Mouse (Mus musculus) c-Kit-negative CD71-positive TER-119-positive erythroid progenitor cells, embryonic 14.5 days (primary cell): ENCODE results near the gene Ebf3.

Experiments used
- DNase-seq: peaks from one replicate; pipeline ENCODE4 v3.0.0-alpha.2; 2013; ENCODE audit warnings: low read depth, low spot score

The Ebf3 gene

DNA sequence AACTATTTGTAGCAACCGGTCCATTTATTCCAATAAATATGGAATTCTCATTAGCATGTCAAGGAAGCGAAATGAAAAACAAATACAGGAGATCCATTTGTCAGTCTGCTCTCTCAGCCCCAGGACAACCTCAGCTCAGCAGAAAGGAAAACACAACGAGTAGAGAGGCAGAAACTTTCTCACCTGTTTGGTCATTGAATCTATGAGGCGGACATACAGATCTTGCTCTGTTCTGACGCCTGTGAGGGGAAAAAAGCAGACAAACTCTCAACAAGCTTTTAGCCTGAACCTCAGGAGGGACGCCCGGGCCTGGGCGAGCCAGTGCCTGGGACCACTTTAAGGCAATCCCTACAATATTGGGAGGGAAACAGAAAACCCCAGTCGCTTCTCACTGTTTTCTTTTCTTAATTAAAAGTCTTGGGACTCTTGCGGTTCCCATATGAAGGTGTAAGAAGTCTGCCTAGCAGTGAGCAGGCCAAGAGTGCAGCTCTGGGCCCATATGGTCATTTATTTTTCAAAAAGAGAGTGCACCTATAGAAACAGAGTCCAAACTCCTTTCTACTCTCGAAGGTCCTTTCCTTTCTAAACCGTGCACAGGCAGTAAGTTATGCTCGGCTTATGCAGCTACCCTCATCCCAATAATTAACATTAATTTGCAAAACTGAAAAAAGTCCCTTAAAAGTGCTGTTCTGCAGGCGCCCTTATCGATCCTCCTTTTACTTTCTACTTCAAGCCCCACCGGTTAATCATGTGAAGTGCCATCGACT, 1.9 kb downstream of the Ebf3 start:
- DNase-seq = no peak

DNA sequence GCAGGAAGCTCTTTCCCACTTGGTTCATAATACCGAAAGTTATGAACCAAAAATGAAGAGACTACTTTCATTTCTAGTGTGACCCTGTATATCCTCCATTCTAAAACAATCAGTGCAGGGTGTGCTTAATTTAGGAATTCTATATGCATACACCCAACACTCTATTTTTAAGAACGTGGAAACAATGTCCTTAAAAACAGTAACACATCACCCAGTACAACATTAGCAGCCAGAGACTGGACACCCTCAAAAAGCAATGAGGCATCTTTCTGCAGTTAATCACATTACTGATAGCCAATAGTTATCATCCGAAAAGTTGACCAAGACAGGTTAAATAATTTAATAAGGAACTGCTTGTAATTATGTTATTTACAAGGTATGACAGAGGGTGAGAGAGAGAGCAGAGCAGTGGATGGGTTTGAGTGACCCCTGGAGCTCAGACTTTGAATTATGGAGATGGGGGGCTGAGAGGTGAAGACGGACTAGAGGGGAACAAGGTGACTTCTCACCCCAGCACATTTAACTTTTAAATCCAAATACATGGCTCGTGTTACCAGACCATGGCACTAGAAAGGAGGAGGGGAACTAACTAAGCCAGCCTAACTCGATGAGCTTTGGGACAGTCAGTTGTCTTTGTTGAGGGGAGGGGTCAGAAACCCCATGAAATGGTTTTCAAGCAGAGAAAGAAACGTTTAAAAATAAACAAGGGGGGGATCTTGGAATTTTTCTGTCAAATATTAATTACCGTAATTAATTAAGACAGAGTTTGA, 2.7 kb downstream of the Ebf3 start:
- DNase-seq = no peak

DNA sequence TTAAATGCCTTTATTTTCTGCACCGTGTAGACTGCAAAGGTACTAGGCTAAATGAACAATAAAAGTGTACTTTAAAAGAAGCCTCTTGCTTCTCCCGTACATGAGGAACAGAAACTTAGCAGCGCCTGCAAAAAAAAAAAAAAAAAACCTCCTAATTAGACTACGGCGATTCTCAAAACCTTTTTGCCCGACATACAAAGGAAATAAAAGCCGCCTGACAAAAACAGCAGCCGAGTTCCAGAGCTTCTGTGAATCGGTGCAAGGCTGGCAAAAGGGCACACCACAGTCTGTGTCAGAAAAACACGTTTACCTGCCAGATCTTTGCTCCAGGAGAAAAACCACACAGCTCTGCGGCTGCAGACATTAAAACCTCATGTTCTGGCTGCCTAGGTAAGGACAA, 3.4 kb downstream of the Ebf3 start:
- DNase-seq = no peak

DNA sequence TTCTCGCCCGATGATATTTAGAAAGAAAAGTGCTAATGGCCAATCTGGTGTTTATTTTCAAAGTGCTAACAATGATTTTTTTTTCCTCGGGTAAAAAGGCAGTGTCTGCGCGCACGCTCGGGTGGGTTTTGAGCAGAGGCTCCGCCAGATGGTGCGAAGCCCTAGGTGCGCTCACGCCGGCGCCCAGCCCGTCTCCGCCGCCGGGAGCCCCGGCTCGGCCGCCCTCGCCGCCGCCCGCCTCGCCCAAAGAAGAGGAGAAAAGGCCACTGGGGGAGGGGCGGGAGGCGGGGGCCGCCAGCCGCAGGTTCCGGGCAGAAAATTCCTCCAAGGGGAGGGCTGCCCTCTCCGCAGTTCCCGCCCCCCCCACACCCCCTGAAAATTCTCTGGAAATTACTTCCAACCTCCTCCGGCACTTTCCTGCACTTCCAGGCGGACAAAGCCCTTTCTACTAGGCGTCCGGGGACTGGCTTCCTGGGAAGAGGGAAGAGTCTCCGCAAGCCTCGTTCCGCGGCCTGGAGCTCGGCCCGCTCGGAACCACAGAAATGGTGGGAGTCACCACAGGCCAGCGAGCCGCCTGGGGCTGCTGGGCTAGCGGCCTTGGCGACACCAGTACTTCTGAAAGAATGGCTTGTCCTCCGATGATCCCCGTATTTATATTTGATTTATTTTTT, 4.0 kb downstream of the Ebf3 start:
- no peak for DNase-seq

DNA sequence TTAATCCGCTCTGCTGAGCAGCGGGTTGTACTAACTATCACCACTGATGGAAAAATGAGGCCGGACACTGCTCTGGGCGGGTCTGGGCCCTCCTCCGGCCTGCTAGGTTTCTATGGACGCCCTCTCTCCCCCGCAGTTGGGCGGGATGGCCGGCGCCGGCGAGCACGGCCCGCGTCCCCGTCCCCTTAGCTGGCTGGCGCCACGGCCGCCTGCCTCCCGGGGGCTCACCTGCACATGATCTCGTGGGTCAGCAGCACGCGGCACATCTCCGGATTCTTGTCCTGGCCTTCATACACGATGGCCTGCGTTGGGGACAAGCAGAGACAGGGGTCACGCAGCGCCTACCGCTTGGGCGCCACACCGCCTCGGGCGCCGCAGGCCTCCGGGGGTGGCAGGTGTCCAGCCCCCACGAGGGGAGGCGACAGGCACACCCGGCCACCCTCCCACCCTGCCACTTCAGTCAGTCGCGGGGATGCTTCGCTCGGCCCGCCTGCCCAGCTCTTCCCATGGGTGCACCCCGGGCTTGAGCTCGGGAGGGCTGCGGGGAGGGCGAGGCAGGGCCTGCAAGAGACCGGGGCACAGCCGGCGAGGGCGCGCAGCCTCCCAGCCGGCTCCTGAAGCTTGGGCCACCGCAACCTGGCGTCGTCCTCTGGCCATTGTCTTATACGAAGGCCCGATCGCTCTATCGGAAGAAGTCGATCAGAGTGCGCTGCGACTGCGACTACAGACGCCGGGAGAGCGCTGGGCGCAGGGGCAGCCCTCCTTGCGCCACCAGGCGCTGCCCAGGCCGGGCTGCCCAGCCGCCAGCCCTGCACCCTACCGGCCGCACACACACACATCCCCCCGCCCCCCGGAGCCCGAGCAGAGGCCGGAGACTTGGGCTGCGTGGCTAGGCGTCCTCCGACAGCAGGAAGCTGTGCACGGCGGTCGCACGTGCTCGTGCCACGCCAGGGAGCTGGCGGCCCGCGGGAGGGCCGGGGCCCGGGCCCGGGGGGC, 4.9 kb downstream of the Ebf3 start:
- DNase-seq = no peak

DNA sequence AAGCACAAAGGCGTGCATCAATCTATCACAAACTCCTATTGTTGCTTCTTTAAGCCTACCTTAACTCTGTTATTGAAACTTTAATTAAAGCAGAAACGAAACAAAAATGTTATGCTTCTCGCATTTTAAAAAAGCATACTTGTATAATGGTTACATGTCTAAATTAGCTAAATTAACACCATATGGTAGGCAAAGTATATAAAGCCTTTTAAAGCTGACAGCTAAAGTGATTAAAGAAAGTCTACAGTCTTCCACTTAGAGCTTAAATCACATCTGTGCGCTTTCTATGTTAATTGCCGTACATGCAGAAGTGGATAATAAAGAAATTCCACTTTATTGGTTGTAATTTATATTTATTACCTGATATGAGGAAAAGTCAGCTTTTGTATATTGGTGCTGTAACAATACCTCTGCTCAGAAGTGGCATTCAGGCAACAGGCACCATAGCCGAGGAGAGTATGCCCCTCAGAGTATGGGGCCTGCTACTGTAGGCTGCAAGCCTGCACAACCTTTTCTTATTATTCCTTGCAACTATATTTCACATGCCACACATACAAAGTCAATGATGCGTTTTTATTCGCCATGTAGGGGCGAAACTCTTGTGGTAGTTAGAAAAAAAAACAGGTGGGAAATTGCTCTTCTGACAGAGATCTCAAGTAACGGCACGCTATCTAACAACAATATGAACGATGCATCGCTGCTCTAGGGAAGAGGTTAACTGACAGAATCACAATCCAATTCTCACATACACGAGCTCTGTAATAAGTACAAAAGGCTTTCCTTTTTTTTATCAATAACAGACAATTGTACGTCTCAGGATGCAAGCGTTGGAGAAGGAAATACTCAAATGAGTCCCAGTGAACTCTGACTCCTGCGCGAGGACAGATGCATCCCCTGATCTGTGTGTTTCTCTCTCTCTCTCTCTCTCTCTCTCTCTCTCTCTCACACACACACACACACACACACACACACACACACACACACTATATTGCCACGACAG, 5.9 kb downstream of the Ebf3 start:
- no peak for DNase-seq

DNA sequence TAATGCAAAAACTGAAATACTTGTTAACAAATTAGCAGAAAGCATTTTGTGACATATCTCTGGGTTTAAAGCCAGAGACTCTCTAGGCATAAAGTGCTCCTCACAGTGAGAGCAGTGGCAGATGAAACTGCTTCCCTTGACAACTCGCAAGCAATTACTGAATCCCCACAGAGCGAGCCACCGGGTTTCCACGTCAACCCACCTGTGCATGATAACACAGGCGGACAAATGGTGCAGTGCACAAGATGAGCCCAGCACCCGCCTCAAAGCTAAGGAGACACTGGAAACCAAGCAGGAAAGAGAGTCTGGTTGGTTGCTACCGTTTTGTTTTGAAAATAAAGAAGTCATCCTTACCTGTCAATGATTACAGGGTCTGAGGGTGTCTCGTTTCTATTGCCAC, 7.1 kb downstream of the Ebf3 start:
- DNase-seq = no peak

DNA sequence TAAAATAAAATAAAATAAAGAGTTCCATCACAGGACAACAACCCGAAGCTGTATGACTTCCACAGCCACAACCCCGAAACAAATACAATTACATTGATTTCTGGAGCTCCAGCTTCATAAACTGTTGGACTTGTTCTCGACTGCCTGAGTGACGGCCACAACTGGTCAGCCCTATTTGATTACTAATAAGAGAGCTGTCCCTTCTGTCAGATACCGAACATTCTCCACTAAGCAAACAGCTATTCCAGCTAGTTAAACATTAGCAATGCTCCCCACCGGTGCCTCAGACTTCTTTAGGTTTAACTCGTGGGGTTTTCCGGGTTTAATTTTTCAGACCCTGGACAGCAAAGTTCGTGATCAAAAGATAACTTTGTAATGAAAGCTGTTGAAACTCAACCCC, 8.1 kb downstream of the Ebf3 start:
- DNase-seq = no peak

DNA sequence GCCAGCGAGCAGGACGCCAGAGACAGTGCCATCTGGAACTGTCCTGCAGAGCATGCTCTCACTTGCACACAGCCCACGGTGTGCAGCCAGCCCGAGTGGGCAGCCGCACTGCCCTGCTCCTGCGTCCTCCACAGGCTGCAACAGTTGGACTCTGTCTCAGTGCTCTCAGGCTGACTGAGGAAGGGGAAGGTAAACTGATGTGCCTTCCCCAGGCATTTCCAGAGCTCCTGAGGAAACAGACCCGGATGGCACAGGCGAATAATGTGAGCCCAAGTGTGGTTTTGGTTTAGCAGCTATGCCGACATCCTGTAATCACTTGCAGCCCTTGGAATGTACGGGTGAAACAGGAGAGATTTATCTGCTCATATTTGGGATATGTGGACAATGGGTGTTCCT, 10.5 kb downstream of the Ebf3 start:
- DNase-seq = no peak

DNA sequence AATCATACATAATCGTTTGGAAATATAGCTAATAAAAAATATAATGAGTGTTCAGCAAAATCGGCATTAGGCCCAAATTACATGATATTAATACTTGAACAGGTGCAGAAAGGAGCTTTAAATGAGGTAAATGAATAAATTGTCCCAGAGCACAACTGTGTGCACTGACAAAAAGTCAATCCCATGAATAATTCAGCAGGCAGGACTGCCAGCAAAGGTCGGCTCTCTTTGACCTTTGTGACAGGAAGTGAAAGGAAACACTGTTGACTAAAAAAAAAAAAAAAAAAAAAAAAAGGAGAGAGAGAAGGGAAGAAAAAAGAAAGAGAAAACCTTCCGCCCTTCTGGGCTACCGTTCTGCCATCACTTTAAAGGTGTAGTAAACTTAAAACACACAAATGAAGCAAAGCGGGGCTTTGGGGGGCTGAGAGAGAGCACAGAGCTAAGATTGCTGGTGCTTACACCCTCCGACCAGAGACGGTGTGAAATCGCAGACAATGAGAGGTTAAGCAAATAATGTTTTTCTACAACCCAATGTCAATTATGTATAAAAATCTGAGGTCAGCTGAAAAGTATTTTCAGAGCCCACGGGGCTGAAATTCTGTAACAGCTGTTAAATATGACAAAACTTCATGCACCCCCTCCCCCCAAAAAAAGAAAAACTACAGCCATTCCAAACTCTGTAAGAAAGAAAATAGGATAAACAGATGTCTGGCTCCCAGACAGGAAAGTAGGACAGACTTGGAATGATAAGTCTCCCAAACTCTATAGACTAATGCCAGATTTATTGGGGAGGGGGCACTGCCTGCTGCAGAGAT, 11.1 kb downstream of the Ebf3 start:
- no peak for DNase-seq

DNA sequence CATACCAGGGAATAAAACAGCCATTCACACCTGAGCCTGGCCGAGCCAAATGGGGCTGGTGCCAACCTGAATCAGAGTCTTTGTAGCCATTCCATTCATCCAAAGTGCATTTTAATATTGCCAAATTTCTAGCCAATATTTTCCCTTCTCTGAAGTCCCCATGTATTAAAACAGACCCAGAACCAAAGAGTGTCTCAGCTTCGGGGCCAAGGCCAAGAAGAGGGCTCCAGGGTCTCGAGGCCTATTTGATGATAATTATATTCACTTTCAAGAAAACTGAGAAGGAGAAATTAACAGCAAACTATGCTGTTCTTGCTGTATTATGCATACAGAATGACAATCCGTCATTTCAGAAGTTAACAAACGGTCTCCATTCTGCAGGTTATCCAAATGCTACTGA, 12.1 kb downstream of the Ebf3 start:
- no peak for DNase-seq

DNA sequence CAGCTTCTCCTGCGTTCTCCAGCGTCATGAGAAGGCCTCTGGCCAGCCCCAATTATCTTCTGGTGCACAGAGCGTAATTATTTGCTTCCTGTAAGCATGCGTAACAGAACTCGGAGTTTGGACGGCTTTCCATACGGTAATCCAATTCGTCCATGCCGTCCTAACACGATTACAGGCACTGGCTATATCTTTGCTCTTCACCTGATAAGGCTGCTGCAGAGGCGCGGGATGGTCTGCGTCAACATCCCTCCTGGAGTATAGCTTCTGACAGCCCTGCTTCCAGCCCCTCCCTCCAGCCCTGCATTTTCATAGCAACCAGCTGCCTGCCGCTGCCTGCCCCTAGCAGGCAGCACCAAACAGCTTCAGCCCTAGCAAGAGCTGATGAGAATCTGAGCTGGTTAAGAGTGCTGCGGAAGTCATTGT, 12.9 kb downstream of the Ebf3 start:
- no peak for DNase-seq

DNA sequence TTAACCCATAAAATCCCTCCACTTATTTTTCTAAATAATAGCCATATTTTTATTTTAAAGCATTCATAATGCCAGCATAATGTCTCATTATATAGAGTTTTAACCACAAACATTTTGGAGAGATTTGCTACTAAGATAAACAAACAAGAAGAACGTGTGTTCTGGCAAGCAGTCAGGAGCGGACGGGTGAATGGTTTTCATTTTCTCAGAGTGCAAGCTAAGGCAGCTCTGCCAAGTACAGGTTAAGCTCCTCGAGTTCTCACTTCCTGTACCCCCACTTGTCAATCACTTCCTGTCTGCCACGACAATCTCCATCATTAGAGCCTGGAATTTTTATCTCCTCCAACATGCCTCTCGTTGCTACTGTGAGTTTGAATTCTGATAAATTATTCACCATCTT, 13.4 kb downstream of the Ebf3 start:
- no peak for DNase-seq

DNA sequence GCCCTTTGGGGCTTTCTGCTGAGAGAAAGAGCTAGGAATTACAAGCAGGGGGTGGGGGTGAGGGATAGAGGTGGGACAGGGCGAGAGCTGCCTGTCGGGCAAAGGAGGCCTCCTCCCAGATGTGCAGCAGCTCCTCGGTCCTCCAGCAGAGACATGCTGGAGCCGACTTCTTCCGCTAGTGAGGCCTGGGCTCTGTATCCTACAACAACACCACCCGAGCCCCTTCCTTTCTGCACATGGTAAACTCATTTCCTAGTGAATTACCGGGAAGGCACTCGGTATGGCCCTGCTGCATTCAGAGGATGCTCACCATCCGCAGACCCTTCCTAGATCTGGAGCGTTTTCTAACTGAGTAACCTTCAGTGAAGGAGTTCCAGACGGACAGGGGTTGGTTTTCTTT, 14.1 kb downstream of the Ebf3 start:
- no peak for DNase-seq

DNA sequence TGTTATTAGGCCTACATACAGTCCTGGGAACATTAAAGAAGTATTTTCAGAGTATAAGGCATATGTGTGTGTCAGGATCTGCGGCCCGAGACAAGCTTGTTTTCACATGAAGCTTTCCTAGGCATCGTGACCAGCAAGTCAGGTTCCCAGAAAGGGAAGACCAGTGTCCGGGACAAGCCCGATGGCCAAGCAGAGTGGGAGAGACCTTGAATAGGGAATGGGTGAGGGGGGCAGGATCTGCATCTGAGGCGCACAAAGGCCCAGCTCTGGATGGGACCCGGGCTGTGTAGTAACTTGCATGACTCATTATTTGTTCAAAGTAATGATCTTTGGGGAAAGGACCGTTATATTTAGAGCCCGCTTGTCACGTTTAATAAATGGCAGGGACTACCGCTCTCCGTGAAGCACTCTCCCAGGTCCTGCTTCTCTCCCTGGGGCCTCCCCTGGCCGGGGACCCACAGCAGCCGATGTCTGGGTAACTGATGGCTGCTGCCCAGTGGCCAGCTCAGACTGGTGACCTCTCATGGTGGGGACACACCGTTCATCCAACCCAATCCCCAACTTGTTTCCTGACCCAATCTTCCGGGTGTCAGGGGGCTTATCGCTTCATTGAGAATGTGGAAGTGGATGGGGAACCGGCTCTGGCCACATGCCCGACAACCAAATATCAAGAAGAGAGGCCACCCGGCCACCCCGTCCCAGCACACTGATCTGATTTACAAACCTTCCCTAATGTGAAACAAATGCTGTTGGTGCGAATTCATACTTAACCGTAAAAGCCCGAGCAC, 16.5 kb downstream of the Ebf3 start:
- DNase-seq = no peak

DNA sequence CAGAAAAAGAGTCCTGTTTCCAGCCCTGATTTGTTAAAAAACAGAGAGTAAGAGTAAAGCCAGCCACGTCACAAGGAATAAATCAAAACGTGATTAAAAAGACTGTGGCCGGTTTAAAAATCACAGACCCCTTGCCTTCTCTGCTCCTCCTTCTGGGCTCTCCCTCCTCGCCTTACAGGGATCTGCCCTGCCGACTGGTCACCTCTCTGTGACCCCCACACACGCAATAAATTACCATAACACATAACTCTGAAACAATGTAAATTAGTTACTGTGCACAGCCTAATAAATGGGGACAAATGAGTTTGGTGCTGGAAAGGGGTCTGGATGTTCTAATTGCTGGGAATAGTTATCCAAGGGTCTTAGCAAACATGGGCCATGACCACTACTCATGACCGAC, 17.1 kb downstream of the Ebf3 start:
- no peak for DNase-seq

DNA sequence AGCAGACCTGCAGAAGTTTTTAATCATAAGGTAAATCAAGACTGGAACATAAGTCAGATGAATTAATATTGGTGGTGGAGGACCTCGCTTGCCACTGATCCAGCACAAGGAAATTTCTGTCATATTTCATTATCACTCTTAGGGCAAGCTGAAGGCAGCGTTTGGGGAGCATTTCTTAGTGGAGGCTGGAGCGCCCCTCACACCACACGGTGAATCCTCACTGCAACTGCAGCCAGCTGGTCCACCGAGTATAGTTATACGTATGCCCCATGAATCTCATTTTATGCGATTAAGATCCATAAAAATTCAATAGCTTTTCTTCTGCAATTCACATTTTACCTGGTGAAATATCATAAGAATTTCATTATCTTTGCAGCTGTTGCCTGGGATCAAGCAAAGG, 18.6 kb downstream of the Ebf3 start:
- no peak for DNase-seq

DNA sequence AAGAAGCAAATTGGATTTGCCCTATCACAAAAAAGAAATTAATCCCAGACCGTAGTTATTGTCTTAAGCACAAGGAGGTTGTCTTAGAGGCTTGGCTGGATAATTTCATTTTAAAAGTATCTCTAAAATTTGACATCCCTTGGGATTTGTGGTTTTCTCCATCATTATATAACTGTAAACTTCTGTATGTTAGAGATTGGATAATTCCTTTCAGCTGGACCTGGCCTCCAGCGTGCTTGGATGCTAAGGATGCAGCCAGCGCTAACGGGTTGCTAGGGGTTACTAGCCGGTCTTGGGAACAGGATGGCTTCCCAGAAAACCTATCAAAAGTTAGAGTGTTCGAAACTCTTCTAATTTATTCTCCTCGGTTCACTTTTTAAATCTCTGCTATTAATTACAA, 19.8 kb downstream of the Ebf3 start:
- no peak for DNase-seq
